Mouse (Mus musculus) cerebellum, adult 2 months (tissue): ENCODE measurements at regions not wholly inside any gene's neighbourhood (a gene's known extent, or its start where the extent isn't known, plus 50 kb on each side); places are given as distances from the start of the nearest gene placed in this dataset.

Experiments used
- CTCF ChIP-seq: fragments of 200-500 bp; IDR thresholded peaks from 2 replicates; pipeline ENCODE4 v1.5.1; 2011; ENCODE audit warnings: low read depth, mild to moderate bottlenecking, control low read depth, low read length, moderate library complexity, borderline replicate concordance; ENCODE audit not compliant: insufficient read depth
- POLR2A ChIP-seq: fragments of 200-500 bp; IDR thresholded peaks from 2 replicates; pipeline ENCODE4 v1.6.1; 2011; ENCODE audit warnings: low read length, control low read depth, borderline replicate concordance; ENCODE audit not compliant: insufficient read depth

GRCm38 (mm10) chr10:111598650-111599049, 92.6 kb downstream of the Phlda1 start:
- TF ChIP-seq CTCF (no peak), POLR2A (no peak)
